Mouse (Mus musculus) neural tube, embryonic 12.5 days (tissue): ENCODE data around the gene Thop1. TPM values are rescaled to one million over a fixed set of nuclear protein-coding genes. Genes with fewer than 3 reads are reported as not detected.
A peak's percentile ranks its signal among the peaks of the same experiment; 100 is the strongest.

Source experiments
- ATAC-seq: fragments of 200-750 bp; cut with Nextera tagmentation; 2 replicates; pipeline ENCODE4 v1.8.0; 2017; ENCODE audit warnings: low read depth, mild to moderate bottlenecking, moderate TSS enrichment, moderate library complexity; ENCODE audit not compliant: low FRiP score
- H3K27ac ChIP-seq: fragments of 300-500 bp; sonication (generic); 2 replicates; pipeline ENCODE4 v1.5.1; 2016
- H3K27me3 ChIP-seq: fragments of 300-500 bp; sonication (generic); replicated peaks from 2 replicates; pipeline ENCODE4 v1.6.1; 2016; ENCODE audit warnings: mild to moderate bottlenecking
- H3K36me3 ChIP-seq: fragments of 300-500 bp; sonication (generic); 2 replicates; pipeline ENCODE4 v1.6.1; 2016; ENCODE audit warnings: mild to moderate bottlenecking
- H3K4me1 ChIP-seq: fragments of 300-500 bp; sonication (generic); 2 replicates; pipeline ENCODE4 v1.6.1; 2016
- H3K4me2 ChIP-seq: fragments of 300-500 bp; sonication (generic); replicated peaks from 2 replicates; pipeline ENCODE4 v1.6.1; 2016; ENCODE audit warnings: mild to moderate bottlenecking
- H3K4me3 ChIP-seq: fragments of 300-500 bp; sonication (generic); 2 replicates; pipeline ENCODE4 v1.5.1; 2016
- H3K9ac ChIP-seq: fragments of 300-500 bp; sonication (generic); 2 replicates; pipeline ENCODE4 v1.6.1; 2016; ENCODE audit warnings: mild to moderate bottlenecking
- H3K9me3 ChIP-seq: fragments of 300-500 bp; sonication (generic); 2 replicates; pipeline ENCODE4 v1.6.1; 2016; ENCODE audit warnings: mild to moderate bottlenecking
- WGBS: fragments of 180-500 bp; shearing (Covaris S2); methylation state at CpG from one replicate; pipeline ENCODE4 v1.1.7; 2016; 5-methylcytosine and 5-hydroxymethylcytosine counted together
- polyA plus RNA-seq: library from polyadenylated mRNA; unstranded; fragments of >200 nt; fragmentation: Nextera tagmentation; extraction: Ambion mirVana; gene quantifications from 2 replicates; pipeline ENCODE4 v1.2.1, GENCODE M21; 2016

The Thop1 gene
- polyA plus RNA-seq, 1 experiment from 2014 or later = 60.2 TPM

- no peak for ATAC-seq
- Histone ChIP-seq H3K4me3 (no peak overlapping the region), H3K36me3 (no peaks in the 10 kb centered on the region), H3K9me3 (0 out of 2 replicates have a peak, but pooled peaks cover 2% of the 10 kb centered on the region), H3K27ac (no peak overlapping the region), H3K4me1 (0 out of 2 replicates have a peak, but pooled peaks cover 6% of the 10 kb centered on the region), H3K27me3 (no peaks in the 10 kb centered on the region), H3K9ac (0 out of 2 replicates have a peak overlapping the region, but pooled peaks have one; percentile 3), H3K4me2 (no peak overlapping the region)
- 55% methylated on average over 2 of the region's 2 CpGs for WGBS
Measured at GRCm38 (mm10) chr10:81089216-81089615, 19.4 kb downstream of the Thop1 start.

- no peak overlapping the region for H3K4me3 ChIP-seq
- WGBS = 72% methylated on average over 7 of the region's 7 CpGs
- H3K36me3 ChIP-seq = no peaks in the 10 kb centered on the region
- H3K27me3 ChIP-seq = no peaks in the 10 kb centered on the region; the same call in 1 of the 2 replicates
- H3K9ac ChIP-seq = no peak overlapping the region
- no peak for ATAC-seq
- 0 out of 2 replicates have a peak, but pooled peaks cover 2% of the 10 kb centered on the region for H3K9me3 ChIP-seq
- H3K4me2 ChIP-seq = no peak overlapping the region
- no peak overlapping the region for H3K27ac ChIP-seq
- 0 out of 2 replicates have a peak, but pooled peaks cover 6% of the 10 kb centered on the region for H3K4me1 ChIP-seq
Measured at GRCm38 (mm10) chr10:81090621-81091020, 20.8 kb downstream of the Thop1 start.

- Histone ChIP-seq H3K27me3 (no peaks in the 10 kb centered on the region; the same call in none of the 2 replicates), H3K4me1 (0 out of 2 replicates have a peak, but pooled peaks cover 6% of the 10 kb centered on the region), H3K9ac (no peak overlapping the region), H3K9me3 (0 out of 2 replicates have a peak, but pooled peaks cover 3% of the 10 kb centered on the region), H3K4me3 (no peak overlapping the region), H3K27ac (no peak overlapping the region), H3K4me2 (no peak overlapping the region), H3K36me3 (no peaks in the 10 kb centered on the region)
- ATAC-seq = no peak
- 67% methylated on average over 22 of the region's 22 CpGs for WGBS
Measured at GRCm38 (mm10) chr10:81092465-81093250, 22.8 kb downstream of the Thop1 start.

GRCm38 (mm10) chr10:81094931-81095678 is 25.3 kb downstream of the Thop1 start:
- WGBS = 62% methylated on average over 9 of the region's 9 CpGs
- H3K36me3 ChIP-seq = no peaks in the 10 kb centered on the region
- H3K9me3 ChIP-seq = 0 out of 2 replicates have a peak, but pooled peaks cover 3% of the 10 kb centered on the region
- no peak overlapping the region for H3K4me3 ChIP-seq
- H3K27ac ChIP-seq = no peak overlapping the region
- no peaks in the 10 kb centered on the region for H3K4me1 ChIP-seq
- no peaks in the 10 kb centered on the region; the same call in none of the 2 replicates for H3K27me3 ChIP-seq
- H3K9ac ChIP-seq = no peak overlapping the region
- no peak overlapping the region for H3K4me2 ChIP-seq
- no peak for ATAC-seq

- under 1% methylated on average over 56 of the region's 56 CpGs for WGBS
- H3K36me3 ChIP-seq = peaks cover 26% of the 10 kb centered on the region
- peak within 1 kb of the TSS; percentile 97 for H3K9ac ChIP-seq
- ATAC-seq = peak; percentile 95
- 0 out of 2 replicates have a peak, but pooled peaks cover 3% of the 10 kb centered on the region for H3K27me3 ChIP-seq
- H3K4me2 ChIP-seq = peak within 1 kb of the TSS; percentile 74
- H3K27ac ChIP-seq = peak within 1 kb of the TSS; percentile 98
- peaks cover 20% of the 10 kb centered on the region for H3K4me1 ChIP-seq
- H3K4me3 ChIP-seq = peak within 1 kb of the TSS; percentile 92
- no peaks in the 10 kb centered on the region for H3K9me3 ChIP-seq
Measured at GRCm38 (mm10) chr10:81105565-81106112, 35.8 kb downstream of the Thop1 start, which contains the start of gene Map2k2. TSS of gene Map2k2 (plus strand) at chr10:81105915.

GRCm38 (mm10) chr10:81106113-81106721 is 36.4 kb downstream of the Thop1 start:
- Histone ChIP-seq H3K27me3 (0 out of 2 replicates have a peak, but pooled peaks cover 3% of the 10 kb centered on the region), H3K4me3 (peak overlapping the region; percentile 92), H3K9ac (peak overlapping the region; percentile 97), H3K27ac (peak overlapping the region; percentile 98), H3K9me3 (no peaks in the 10 kb centered on the region), H3K4me1 (peaks cover 20% of the 10 kb centered on the region), H3K36me3 (peaks cover 32% of the 10 kb centered on the region), H3K4me2 (peak overlapping the region; percentile 74)
- 1% methylated on average over 35 of the region's 35 CpGs for WGBS
- peak; percentile 89 for ATAC-seq

GRCm38 (mm10) chr10:81112946-81113345 is 43.1 kb downstream of the Thop1 start:
- H3K9me3 ChIP-seq = no peaks in the 10 kb centered on the region
- no peak overlapping the region for H3K4me3 ChIP-seq
- H3K36me3 ChIP-seq = peaks cover 89% of the 10 kb centered on the region
- no peaks in the 10 kb centered on the region; the same call in 1 of the 2 replicates for H3K4me1 ChIP-seq
- H3K27me3 ChIP-seq = no peaks in the 10 kb centered on the region
- no peak overlapping the region for H3K9ac ChIP-seq
- WGBS = 92% methylated on average over 6 of the region's 6 CpGs
- H3K27ac ChIP-seq = no peak overlapping the region
- H3K4me2 ChIP-seq = no peak overlapping the region
- no peak for ATAC-seq

- H3K4me3 ChIP-seq = no peak overlapping the region
- no peaks in the 10 kb centered on the region for H3K9me3 ChIP-seq
- no peak for ATAC-seq
- H3K27me3 ChIP-seq = no peaks in the 10 kb centered on the region
- H3K9ac ChIP-seq = no peak overlapping the region
- no peak overlapping the region for H3K27ac ChIP-seq
- H3K4me2 ChIP-seq = no peak overlapping the region
- H3K36me3 ChIP-seq = peaks cover 95% of the 10 kb centered on the region
- WGBS = 93% methylated on average over 10 of the region's 10 CpGs
- no peaks in the 10 kb centered on the region for H3K4me1 ChIP-seq
Measured at GRCm38 (mm10) chr10:81119625-81120024, 49.8 kb downstream of the Thop1 start.

- WGBS = 89% methylated on average over 7 of the region's 7 CpGs
- H3K4me2 ChIP-seq = no peak overlapping the region
- H3K27ac ChIP-seq = no peak overlapping the region
- H3K27me3 ChIP-seq = no peaks in the 10 kb centered on the region
- ATAC-seq = no peak
- no peak overlapping the region for H3K4me3 ChIP-seq
- peaks cover 87% of the 10 kb centered on the region for H3K36me3 ChIP-seq
- H3K9ac ChIP-seq = no peak overlapping the region
- no peaks in the 10 kb centered on the region for H3K9me3 ChIP-seq
- no peaks in the 10 kb centered on the region for H3K4me1 ChIP-seq
Measured at GRCm38 (mm10) chr10:81120650-81121049, 50.8 kb downstream of the Thop1 start.

GRCm38 (mm10) chr10:81122889-81123288 is 53.1 kb downstream of the Thop1 start:
- peaks cover 3% of the 10 kb centered on the region; the same call in 1 of the 2 replicates for H3K27me3 ChIP-seq
- H3K4me2 ChIP-seq = no peak overlapping the region
- no peak overlapping the region for H3K27ac ChIP-seq
- H3K4me1 ChIP-seq = 0 out of 2 replicates have a peak, but pooled peaks cover 3% of the 10 kb centered on the region
- H3K9ac ChIP-seq = no peak overlapping the region
- no peak overlapping the region for H3K4me3 ChIP-seq
- H3K36me3 ChIP-seq = peaks cover 67% of the 10 kb centered on the region
- 88% methylated on average over 2 of the region's 2 CpGs for WGBS
- no peak for ATAC-seq
- H3K9me3 ChIP-seq = no peaks in the 10 kb centered on the region

- ATAC-seq = no peak
- 87% methylated on average over 11 of the region's 11 CpGs for WGBS
- Histone ChIP-seq H3K27me3 (peaks cover 5% of the 10 kb centered on the region), H3K9me3 (no peaks in the 10 kb centered on the region), H3K27ac (no peak overlapping the region), H3K4me3 (no peak overlapping the region), H3K36me3 (peaks cover 63% of the 10 kb centered on the region), H3K4me2 (no peak overlapping the region), H3K9ac (no peak overlapping the region), H3K4me1 (0 out of 2 replicates have a peak, but pooled peaks cover 3% of the 10 kb centered on the region)
Measured at GRCm38 (mm10) chr10:81123500-81123899, 53.7 kb downstream of the Thop1 start.
